Mouse (Mus musculus): ENCODE data around the gene Rprd1b.

Gene Rprd1b

DNA sequence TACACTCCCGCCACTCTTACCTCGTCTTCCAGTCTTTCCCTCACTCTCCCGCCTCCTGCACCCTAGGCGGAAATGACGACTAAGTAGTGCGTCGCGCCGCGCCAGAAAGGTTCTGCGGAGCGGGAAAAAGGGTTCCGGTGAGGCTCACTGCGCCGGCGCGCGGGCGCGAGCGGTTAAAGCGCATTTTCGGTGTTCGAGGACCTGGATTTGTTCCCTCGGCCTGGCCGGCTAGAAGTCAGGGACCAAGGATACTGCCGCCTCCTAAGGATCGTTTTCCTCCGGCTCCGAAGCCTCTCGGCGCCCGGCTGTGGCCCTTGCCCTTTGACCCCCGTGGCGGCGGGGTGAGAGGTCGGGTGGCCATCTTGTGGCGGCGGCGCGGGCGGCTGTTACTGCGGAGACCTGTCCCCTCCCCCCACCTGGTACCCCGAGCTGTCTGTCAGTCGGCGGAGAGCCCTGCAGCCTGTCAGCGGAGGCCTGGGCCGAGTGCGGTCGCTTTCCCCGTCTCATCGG, at the start of gene Rprd1b, which contains the start of gene Tti1:
Rprd1b (plus strand) TSS at position 144 of the 510 bp plus-strand sequence.
Tti1 (minus strand) TSS at position 80 of the 510 bp plus-strand sequence.
- DNase-seq: peak; percentile 93 to 95

DNA sequence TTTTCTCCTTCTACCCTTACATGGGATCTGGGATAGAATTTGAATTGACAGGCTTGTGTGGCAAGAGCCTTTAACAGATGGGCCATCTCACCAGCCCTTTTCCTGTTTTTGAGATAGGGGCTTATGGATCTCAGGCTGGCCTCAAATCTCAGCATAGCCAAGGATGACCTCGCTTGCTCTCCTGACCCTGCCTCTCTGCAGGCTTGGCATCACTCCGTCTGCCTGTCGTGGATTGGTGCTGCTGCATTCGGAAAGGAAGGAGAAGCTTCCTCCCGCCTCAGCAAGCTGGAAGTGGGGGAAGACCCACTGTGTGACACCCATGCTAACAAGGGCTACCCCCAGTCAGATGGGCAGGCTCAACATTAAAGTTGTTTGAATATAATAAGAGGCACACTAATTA, 49.1 kb upstream of the Rprd1b start:
- no peak for DNase-seq

- no peak for DNase-seq
These were observed 45.6 kb upstream of the Rprd1b start for GRCm38 (mm10) chr2:157982727-157983126.

GRCm38 (mm10) chr2:157983276-157983675, 45.0 kb upstream of the Rprd1b start:
- no peak for DNase-seq

GRCm38 (mm10) chr2:157985611-157986010, 42.7 kb upstream of the Rprd1b start:
- no peak for DNase-seq

GRCm38 (mm10) chr2:157986235-157986634, 42.1 kb upstream of the Rprd1b start:
- DNase-seq: no peak

GRCm38 (mm10) chr2:157988416-157989190, 39.7 kb upstream of the Rprd1b start:
- no peak for DNase-seq

- DNase-seq: peak in 1 of 2 experiments; percentile 22
These were observed 38.4 kb upstream of the Rprd1b start for GRCm38 (mm10) chr2:157989946-157990345.

DNA sequence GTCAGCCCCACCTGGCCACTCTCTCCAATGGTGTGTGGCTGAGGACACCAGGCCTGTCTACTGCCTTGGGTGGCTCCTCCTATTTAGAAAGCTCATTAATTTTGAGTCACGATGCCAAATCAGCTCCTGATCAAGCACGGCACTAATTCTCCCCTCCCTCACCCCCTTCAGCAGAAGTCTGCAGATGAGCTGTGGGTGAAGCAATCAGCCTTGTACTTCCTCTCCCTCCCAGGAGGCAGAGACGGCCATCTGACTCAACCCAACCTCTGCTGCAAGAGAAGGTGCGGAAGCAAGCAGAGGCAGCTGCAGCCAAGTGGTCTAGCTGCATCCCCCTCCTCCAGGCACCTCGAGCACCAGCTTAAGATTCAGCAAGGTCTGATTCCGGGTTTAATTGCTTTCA, 37.3 kb upstream of the Rprd1b start:
- no peak for DNase-seq

DNA sequence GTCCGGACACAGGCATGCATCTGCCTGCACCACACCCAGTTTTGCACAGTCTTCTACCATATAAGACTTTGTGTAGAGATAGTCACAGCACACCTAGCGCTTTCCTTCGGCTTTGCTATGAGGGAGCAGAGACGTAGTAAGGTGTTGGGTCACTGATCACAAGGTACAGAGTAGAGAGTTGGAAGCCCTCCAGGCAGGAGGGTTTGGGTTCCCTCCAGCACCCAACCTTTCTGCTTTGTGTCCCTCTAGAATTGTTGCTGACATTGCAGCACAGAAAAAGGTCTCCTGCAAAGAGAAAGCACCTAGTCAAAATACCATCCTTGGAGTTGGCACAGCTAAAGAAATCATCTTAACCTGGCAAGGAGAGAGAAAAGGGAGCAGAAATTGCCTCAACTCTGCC, 35.8 kb upstream of the Rprd1b start:
- DNase-seq: peak; percentile 53 to 55

DNA sequence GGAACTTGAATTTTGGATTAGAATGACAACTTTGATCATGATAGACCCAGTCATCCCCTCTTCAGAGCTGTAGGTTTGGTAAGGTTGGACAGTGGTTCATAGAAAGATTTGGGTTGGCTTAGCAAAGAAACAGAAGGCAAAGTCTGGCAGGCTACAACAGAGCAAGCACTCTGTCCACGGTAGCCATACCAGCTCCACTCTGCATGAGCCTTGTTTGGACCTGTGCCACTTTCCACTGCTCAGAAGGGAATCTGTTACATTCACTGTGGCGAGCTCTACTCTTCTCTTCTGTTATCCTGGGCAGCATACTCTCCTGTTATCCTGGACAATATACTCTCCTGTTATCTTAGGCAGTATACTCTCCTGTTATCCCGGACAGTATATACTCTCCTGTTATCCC, 29.5 kb upstream of the Rprd1b start:
- DNase-seq: no peak

GRCm38 (mm10) chr2:158004620-158005019, 23.7 kb upstream of the Rprd1b start:
- no peak for DNase-seq

DNA sequence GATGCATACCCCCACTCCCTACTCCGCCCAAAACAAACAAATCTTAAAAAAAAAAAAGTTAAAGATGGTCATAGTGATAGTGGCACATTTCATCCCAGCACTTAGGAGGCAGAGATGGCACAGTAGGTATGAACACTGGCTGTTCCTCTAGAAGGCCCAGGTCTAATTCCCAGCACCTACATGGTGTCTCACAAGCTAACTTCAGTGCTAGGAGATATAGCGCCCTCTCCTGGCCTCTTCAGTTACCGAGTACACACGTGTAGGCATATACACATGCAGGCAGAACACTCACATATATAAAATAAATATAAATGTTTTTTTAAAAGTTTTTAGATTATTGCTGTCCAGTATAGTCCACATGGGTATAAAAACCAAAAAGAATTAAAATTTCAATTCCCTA, 22.7 kb upstream of the Rprd1b start:
- no peak for DNase-seq

DNA sequence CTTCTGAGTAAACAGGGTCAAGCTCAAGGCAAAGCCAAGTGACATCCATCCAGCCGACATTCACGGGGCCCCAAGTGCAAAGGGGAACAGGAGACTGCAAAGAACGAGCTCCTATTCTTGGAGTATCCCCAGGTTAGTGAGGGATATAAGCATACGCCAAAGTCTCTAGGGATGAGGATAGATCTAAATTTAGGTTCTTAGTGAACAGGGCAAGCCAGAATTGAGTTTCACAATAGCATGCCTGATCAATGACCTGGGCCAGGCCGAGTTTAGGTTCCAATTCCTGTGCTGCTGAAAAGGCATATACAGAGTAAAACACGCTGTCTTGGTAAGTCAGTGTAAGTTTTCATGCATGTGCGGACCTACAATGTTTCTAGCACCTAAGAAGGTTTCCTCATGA, 18.9 kb upstream of the Rprd1b start:
- DNase-seq: no peak

- DNase-seq: no peak
These were observed 15.7 kb upstream of the Rprd1b start for GRCm38 (mm10) chr2:158012608-158013007.

- DNase-seq: no peak
These were observed 11.0 kb upstream of the Rprd1b start for GRCm38 (mm10) chr2:158017330-158017729.

DNA sequence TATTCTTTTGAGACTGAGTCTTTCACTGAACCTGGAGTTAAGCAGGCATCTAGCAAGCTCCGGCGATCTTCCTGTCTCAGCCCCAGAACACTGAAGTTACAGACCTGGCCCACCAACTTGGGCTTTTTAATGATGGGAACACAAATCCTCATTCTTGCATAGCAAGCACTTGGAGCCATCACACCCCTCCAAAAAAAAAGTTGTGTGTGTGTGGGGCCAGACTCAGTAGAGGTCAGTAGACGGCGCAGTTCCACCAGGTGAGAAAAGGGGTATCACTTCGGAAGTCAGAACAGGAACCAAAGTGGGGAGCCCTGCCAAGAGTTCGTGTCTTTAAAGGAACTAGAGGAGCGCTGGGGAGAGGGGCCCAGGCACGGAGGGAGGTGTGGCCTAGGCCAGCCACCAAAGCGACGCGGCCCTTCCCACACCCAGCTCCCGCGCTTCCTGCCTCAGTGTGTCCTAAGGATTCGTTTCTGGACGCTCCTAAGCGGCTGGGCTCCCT, 393 bp upstream of the Rprd1b start:
- DNase-seq: no peak

DNA sequence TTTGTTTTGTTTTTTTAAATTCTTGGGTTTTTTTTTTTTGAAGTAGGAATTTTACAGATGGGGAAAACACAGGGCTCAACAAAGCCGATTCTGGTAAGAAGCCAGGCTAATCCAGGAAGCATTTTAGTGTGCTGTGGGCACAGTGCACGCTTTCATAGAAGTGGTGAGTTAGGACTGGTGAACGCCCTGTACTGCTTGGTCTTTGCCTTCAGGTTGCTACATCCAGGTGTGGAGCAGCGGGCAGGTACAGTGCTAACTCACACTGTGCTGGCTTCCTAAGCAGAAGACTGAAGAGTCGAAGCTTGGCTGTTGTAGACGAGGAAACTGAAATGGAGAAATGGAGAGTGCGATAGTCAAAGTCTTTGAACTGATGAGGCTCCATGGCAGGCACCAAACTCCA, 1.7 kb downstream of the Rprd1b start:
- DNase-seq: peak in 1 of 2 experiments; percentile 37

DNA sequence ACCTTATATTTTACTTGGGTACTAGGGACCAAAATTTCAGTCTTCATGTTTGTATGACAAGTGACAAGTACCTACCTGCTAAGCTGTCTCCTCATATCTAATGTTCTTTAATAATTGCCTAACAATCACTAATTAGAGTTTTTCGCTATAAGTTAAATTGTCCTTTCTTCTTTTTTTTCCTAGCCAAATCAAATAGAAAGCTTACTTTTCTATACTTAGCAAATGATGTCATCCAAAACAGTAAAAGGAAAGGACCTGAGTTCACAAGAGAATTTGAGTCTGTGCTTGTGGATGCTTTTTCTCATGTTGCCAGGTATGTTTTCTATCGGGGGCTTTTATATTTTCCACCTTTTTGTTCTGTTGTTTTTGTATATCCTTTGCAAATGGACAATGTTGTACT, 7.5 kb downstream of the Rprd1b start:
- no peak for DNase-seq

- DNase-seq: no peak
These were observed 8.1 kb downstream of the Rprd1b start for GRCm38 (mm10) chr2:158036408-158036807.

GRCm38 (mm10) chr2:158036953-158037352, 8.7 kb downstream of the Rprd1b start:
- DNase-seq: no peak

DNA sequence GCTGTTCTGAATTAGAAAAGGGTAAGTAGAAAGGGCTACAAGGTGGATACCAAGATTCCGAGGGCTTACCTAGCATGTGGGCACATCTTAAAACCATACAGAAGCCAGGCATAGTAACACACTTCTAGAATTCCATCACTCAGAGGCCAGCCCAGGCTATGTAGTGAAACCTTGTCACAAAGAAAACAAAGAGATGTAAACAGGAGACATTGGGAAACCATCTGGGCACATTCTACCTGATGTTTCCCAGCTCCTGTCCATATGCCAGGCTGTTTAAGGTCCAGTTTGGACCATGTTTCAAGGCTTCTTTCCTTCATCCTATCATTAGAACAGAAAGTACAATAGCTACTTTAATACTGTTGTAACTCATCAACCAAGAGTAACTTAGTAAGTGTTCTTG, 9.3 kb downstream of the Rprd1b start:
- no peak for DNase-seq

DNA sequence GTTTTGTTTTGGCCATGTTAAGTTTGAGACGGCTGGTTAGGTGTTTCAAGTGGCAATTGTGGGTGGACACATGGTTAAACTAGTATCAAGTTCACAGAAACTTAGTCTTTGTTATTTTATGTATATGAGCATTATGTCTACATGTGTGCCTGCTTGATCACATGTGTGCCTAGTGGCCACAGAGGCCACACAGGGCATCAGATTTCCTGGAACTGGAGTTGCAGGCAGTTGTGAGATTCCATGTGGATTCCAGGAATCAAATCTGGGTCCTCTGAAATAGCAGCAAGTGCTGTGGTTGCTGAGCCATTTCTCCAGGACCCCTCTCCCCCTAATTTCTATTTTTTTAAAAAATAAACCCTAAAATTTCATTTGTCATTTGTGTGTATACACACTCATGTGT, 11.4 kb downstream of the Rprd1b start:
- no peak for DNase-seq

DNA sequence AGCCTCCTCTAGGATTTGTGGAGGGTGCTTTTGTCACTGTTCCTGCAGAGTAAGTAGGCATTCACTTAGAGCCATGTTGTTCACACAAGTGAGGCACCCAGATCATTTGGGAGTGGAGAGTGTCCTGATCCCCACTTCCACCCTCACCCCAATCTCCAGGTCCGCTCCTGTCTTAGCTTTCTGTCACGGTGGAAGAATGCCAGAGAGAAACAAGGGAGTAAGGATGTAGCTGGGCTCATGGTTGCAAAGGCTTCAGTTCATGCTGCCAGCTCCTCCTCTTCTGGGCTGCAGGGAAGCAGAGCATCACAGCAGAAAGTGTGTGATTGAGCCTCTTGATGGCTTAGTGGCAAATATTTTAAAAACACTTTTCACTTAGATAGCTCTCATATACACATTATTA, 12.1 kb downstream of the Rprd1b start:
- no peak for DNase-seq

DNA sequence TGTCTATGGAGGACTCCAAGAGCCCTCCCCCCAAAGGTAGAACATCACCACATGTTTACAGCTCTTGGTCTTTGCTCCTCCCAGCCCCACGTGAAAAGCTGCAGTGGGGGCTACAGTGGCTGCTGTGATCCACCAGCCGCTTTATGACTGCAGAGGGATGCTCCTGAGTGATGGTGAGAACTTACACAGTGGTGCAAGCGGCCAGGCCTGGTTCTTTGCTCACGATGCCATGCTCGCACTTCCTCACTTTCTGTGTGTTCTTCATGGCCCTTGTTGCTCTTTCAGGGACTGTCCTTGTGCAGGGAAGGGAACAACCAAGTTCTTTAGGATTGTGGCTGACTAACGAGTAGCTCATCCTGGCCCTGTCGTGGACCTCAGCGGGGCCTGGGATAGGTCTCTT, 15.2 kb downstream of the Rprd1b start:
- no peak for DNase-seq

Data from kidney, postnatal 25 days (tissue).